Mouse (Mus musculus) left cerebral cortex, adult 11 months (tissue): ENCODE measurements around the gene Gbp2.
"Not testable (repeated sequence)": the region's sequence is repeated elsewhere in the genome, so short reads cannot be mapped to it uniquely, and the experiment has no call there.

Experiments
- DNase-seq: peaks from one replicate; pipeline ENCODE4 v3.0.0; 2022; ENCODE audit warnings: low spot score

The Gbp2 gene

GRCm38 (mm10) chr3:142620111-142620955, at the start of gene Gbp2:
TSS of gene Gbp2 (plus strand) at chr3:142620602.
- no peak for DNase-seq

GRCm38 (mm10) chr3:142570738-142571137, 49.7 kb upstream of the Gbp2 start:
- no peak for DNase-seq

GRCm38 (mm10) chr3:142577108-142577507, 43.3 kb upstream of the Gbp2 start:
- no peak for DNase-seq

GRCm38 (mm10) chr3:142578342-142578741, 42.1 kb upstream of the Gbp2 start:
- no peak for DNase-seq

- DNase-seq: no peak
Measured at GRCm38 (mm10) chr3:142583067-142583466, 37.3 kb upstream of the Gbp2 start.

GRCm38 (mm10) chr3:142587386-142587785, 33.0 kb upstream of the Gbp2 start:
- DNase-seq: no peak

- no peak for DNase-seq
Measured at GRCm38 (mm10) chr3:142588888-142589287, 31.5 kb upstream of the Gbp2 start.

- no peak for DNase-seq
Measured at GRCm38 (mm10) chr3:142590431-142591067, 29.9 kb upstream of the Gbp2 start.

GRCm38 (mm10) chr3:142594547-142594946, 25.9 kb upstream of the Gbp2 start, which contains the start of gene Gbp2b:
TSS of gene Gbp2b (plus strand) at chr3:142594847.
- DNase-seq: no peak

- DNase-seq: no peak
Measured at GRCm38 (mm10) chr3:142597923-142598322, 22.5 kb upstream of the Gbp2 start.

- DNase-seq: no peak
Measured at GRCm38 (mm10) chr3:142601675-142602074, 18.7 kb upstream of the Gbp2 start.

- no peak for DNase-seq
Measured at GRCm38 (mm10) chr3:142618658-142619057, 1.7 kb upstream of the Gbp2 start.

GRCm38 (mm10) chr3:142619606-142620005, 796 bp upstream of the Gbp2 start:
- no peak for DNase-seq

GRCm38 (mm10) chr3:142620956-142621562, 657 bp downstream of the Gbp2 start:
- no peak for DNase-seq

- DNase-seq: no peak
Measured at GRCm38 (mm10) chr3:142630385-142630784, 10.0 kb downstream of the Gbp2 start.

GRCm38 (mm10) chr3:142640201-142640600, 19.8 kb downstream of the Gbp2 start:
- peak; percentile 7 for DNase-seq

GRCm38 (mm10) chr3:142645949-142646348, 25.5 kb downstream of the Gbp2 start:
- peak; percentile 17 for DNase-seq

GRCm38 (mm10) chr3:142647836-142648235, 27.4 kb downstream of the Gbp2 start:
- DNase-seq: not testable (repeated sequence)

GRCm38 (mm10) chr3:142650205-142650604, 29.8 kb downstream of the Gbp2 start:
- DNase-seq: no peak

GRCm38 (mm10) chr3:142664723-142665122, 44.3 kb downstream of the Gbp2 start:
- DNase-seq: no peak

- no peak for DNase-seq
Measured at GRCm38 (mm10) chr3:142674607-142675006, 54.2 kb downstream of the Gbp2 start.
